Mouse (Mus musculus): ENCODE measurements around the gene Scnn1g. TPM values are rescaled to one million over a fixed set of nuclear protein-coding genes. Genes with fewer than 3 reads are reported as not detected.

The Scnn1g gene
- total and polyA plus RNA-seq, 2 experiments from 2014 or later = 0.04 to 3.3 TPM

DNA sequence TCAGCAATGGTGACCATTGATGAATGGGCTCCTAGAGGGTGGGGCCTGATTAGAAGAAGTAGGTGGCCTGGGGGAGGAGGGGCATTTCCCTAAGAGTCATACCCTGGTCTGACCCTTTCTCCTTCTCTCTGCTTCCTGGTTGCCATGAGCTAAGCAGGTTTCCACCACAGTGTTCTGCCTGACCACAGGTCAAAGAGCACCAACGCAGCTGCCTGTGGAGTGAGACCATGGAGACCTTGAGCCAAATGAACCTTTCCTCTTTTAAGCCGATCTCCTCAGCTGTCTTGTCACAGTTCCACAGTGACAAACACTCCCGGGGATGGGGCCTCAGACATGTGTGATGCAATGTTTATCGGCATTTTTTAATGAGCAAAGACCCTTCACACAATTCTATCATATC lies 68.7 kb downstream of the Scnn1g start:
- Histone ChIP-seq H3K4me1 (ENCODE audit: control insufficient read depth, insufficient read depth) (no peaks in the 10 kb centered on the region), H3K27me3 (ENCODE audit: control insufficient read depth, insufficient read depth, low read length) (no peaks in the 10 kb centered on the region), H3K4me2 (ENCODE audit: low read depth, low read length) (no peak overlapping the region), H3K9me3 (replicated peaks; ENCODE audit: control insufficient read depth, low read length) (no peaks in the 10 kb centered on the region), H3K36me3 (replicated peaks; ENCODE audit: control insufficient read depth, insufficient read depth, low read length) (no peaks in the 10 kb centered on the region), H3K27ac (ENCODE audit: low read depth) (no peak overlapping the region), H3K4me3 (ENCODE audit: low read depth, low read length) (no peak overlapping the region), H3K9ac (replicated peaks; ENCODE audit: low read depth, low read length) (no peak overlapping the region)
- TF ChIP-seq EP300 (IDR thresholded peaks at IDR 0.05; ENCODE audit: low read depth) (no peak), CTCF (IDR thresholded peaks at IDR 0.05; ENCODE audit: low read depth) (no peak)
- DNase-seq (ENCODE audit: low spot score) (no peak), ATAC-seq (ENCODE audit: insufficient read depth, low read depth) (no peak)
- WGBS = 76% methylated on average over 4 of the region's 4 CpGs

GRCm38 (mm10) chr7:121805811-121806496 lies 71.7 kb downstream of the Scnn1g start:
- H3K4me3 ChIP-seq (ENCODE audit: low read depth, low read length) = no peak overlapping the region
- 73% methylated on average over 3 of the region's 3 CpGs for WGBS
- DNase-seq (ENCODE audit: low spot score) (no peak), ATAC-seq (ENCODE audit: insufficient read depth, low read depth) (no peak)
- H3K4me1 ChIP-seq (ENCODE audit: control insufficient read depth, insufficient read depth) = no peaks in the 10 kb centered on the region
- no peak for TF ChIP-seq EP300 (IDR thresholded peaks at IDR 0.05; ENCODE audit: low read depth)
- no peak for TF ChIP-seq CTCF (IDR thresholded peaks at IDR 0.05; ENCODE audit: low read depth)
- H3K4me2 ChIP-seq (ENCODE audit: low read depth, low read length) = no peak overlapping the region
- no peaks in the 10 kb centered on the region for H3K27me3 ChIP-seq (ENCODE audit: control insufficient read depth, insufficient read depth, low read length)
- H3K36me3 ChIP-seq (replicated peaks; ENCODE audit: control insufficient read depth, insufficient read depth, low read length) = no peaks in the 10 kb centered on the region
- H3K9me3 ChIP-seq (replicated peaks; ENCODE audit: control insufficient read depth, low read length) = no peaks in the 10 kb centered on the region
- H3K27ac ChIP-seq (ENCODE audit: low read depth) = no peak overlapping the region
- no peak overlapping the region for H3K9ac ChIP-seq (replicated peaks; ENCODE audit: low read depth, low read length)

DNA sequence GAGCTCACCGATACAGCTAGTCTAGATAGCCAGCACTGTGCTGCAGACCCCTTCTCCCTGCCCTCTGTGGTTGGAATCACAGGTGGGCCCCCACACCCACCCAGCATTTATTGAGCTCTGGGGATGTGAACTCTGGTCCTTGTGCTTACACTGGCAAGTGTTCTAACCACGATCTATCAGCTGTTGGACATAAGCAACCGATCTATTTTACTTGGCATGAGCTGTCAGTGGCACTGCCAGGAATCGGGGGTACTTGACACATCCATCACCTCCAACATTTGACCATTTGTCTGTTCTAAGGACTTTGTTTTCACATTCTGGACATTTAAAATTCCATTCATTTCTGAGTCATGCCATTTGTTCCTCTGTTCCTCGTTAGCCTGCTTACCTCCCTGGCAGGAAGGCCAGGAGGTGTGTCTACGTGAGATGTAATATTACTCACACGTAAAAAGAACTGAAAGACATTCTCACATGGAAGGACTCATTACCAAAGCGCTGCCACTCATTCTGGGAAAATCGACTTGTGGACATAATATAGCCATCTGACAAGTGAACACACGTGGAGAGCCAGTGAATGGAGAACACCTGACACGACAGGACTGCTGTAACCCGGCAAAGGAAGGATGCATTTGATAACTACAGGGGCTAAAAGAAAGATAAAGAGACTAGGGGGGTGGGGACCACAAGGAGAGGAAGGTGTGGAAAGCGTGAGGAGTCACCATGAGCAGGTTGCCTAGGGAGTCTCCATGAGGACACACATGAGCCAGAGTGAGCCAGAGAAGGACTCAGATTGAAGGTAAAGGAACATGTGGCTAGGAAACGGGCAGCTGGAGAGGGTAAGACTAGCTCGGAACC lies 73.7 kb downstream of the Scnn1g start:
- WGBS = 63% methylated on average over 15 of the region's 15 CpGs
- ATAC-seq (ENCODE audit: insufficient read depth, low read depth) = no peak
- no peak overlapping the region for H3K27ac ChIP-seq (ENCODE audit: low read depth)
- no peak for TF ChIP-seq EP300 (IDR thresholded peaks at IDR 0.05; ENCODE audit: low read depth)
- TF ChIP-seq CTCF (IDR thresholded peaks at IDR 0.05; ENCODE audit: low read depth) = no peak
- H3K4me3 ChIP-seq (ENCODE audit: low read depth, low read length) = no peak overlapping the region
- no peak overlapping the region for H3K4me2 ChIP-seq (ENCODE audit: low read depth, low read length)
- no peak for DNase-seq (ENCODE audit: low spot score)
- H3K9ac ChIP-seq (replicated peaks; ENCODE audit: low read depth, low read length) = no peak overlapping the region
- H3K4me1 ChIP-seq (ENCODE audit: control insufficient read depth, insufficient read depth) = no peaks in the 10 kb centered on the region
- no peaks in the 10 kb centered on the region for H3K27me3 ChIP-seq (ENCODE audit: control insufficient read depth, insufficient read depth, low read length)
- no peaks in the 10 kb centered on the region for H3K9me3 ChIP-seq (replicated peaks; ENCODE audit: control insufficient read depth, low read length)
- H3K36me3 ChIP-seq (replicated peaks; ENCODE audit: control insufficient read depth, insufficient read depth, low read length) = no peaks in the 10 kb centered on the region

Other genes starting within 250 kb of the Scnn1g start
- 5.6 and 18.8 TPM in 2 replicates for gene Usp31, start 27.2 kb upstream of the Scnn1g start, total RNA-seq (2014; rRNA removed; ENCODE audit: low replicate concordance)
- 0.48 and 0.62 TPM in 2 replicates for gene Usp31, start 27.2 kb upstream of the Scnn1g start, polyA plus RNA-seq (2015; fragmentation: Nextera tagmentation; extraction: Ambion mirVana)
- gene Scnn1b, start 130.6 kb downstream of the Scnn1g start, total RNA-seq (2014; rRNA removed; ENCODE audit: low replicate concordance) = not detected in 2 replicates
- 0.05 and 0.10 TPM in 2 replicates for gene Scnn1b, start 130.6 kb downstream of the Scnn1g start, polyA plus RNA-seq (2015; fragmentation: Nextera tagmentation; extraction: Ambion mirVana)
- gene Cog7, start 247.2 kb downstream of the Scnn1g start, total RNA-seq (2014; rRNA removed; ENCODE audit: low replicate concordance) = 19.3 and 20.4 TPM in 2 replicates
- gene Cog7, start 247.2 kb downstream of the Scnn1g start, polyA plus RNA-seq (2015; fragmentation: Nextera tagmentation; extraction: Ambion mirVana) = 10.5 and 12.4 TPM in 2 replicates